Mouse (Mus musculus) cerebellum, adult 2 months (tissue): ENCODE data around the gene Hsd17b7.

ENCODE experiments used
- CTCF ChIP-seq: fragments of 200-500 bp; IDR thresholded peaks from 2 replicates; pipeline ENCODE4 v1.5.1; 2011; ENCODE audit warnings: low read depth, mild to moderate bottlenecking, control low read depth, low read length, moderate library complexity, borderline replicate concordance; ENCODE audit not compliant: insufficient read depth
- POLR2A ChIP-seq: fragments of 200-500 bp; IDR thresholded peaks from 2 replicates; pipeline ENCODE4 v1.6.1; 2011; ENCODE audit warnings: low read length, control low read depth, borderline replicate concordance; ENCODE audit not compliant: insufficient read depth

DNA sequence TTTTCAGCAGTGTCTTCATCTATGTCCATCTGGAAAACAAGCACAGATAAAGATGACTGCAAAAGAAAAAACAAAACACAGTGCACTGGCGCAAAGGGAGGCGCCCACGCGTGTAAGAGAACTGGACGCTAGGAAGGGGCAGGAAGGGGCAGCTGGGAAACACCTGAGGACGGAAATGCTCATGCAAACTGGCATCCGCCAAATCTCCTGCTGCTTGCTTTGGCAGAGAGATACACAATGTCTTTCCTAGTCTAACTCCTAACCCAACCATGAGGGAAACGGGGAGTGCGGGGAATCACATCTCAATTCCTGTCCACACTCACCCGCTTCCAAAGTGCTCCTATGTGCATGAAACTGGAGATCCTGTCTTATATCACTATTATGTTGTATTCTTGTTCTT, 15.9 kb downstream of the Hsd17b7 start:
- TF ChIP-seq CTCF: no peak
- no peak for TF ChIP-seq POLR2A
